ENCODE assay signal across 40 mouse cellular contexts in genomic region chr2:163039940-163040339, GRCm38 (mm10). TPM values are rescaled to one million over a fixed set of nuclear protein-coding genes. Genes with fewer than 3 reads are reported as not detected.
"Had no signal": no experiment of that assay in that cellular context is flagged by ENCODE, and none has a peak within 500 bp of the region (broad histone marks: within the 10 kb centered on the region; RNA-seq: fewer than 3 reads in every experiment).

No protein-coding gene starts in this region.

- DNase-seq: gastrocnemius, adult 2 months; gastrocnemius, postnatal 10 days; gastrocnemius, postnatal 25 days; heart, adult 18-20 months; heart, postnatal 10 days; heart, postnatal 4 days; kidney, adult 18-20 months; kidney, adult 8-10 months; kidney, postnatal 10 days; kidney, postnatal 25 days had no signal

- H3K27me3 ChIP-seq: heart, embryonic 12.5 days; hindbrain, embryonic 12.5 days; intestine, embryonic 15.5 days; limb, embryonic 12.5 days had no signal

- H3K9ac ChIP-seq: heart, embryonic 12.5 days; hindbrain, embryonic 12.5 days; hindbrain, embryonic 14.5 days; intestine, embryonic 15.5 days; limb, embryonic 12.5 days had no signal

- H3K9me3 ChIP-seq: heart, embryonic 10.5 days; heart, embryonic 12.5 days; hindbrain, embryonic 10.5 days; hindbrain, embryonic 12.5 days; intestine, embryonic 15.5 days; limb, embryonic 10.5 days; limb, embryonic 12.5 days had no signal

- H3K27ac ChIP-seq: gastrocnemius, adult 2 months; heart, embryonic 10.5 days; hindbrain, embryonic 10.5 days; hindbrain, embryonic 12.5 days; hindbrain, embryonic 14.5 days; intestine, embryonic 15.5 days; left cerebral cortex, adult 2 months; limb, embryonic 10.5 days; limb, embryonic 12.5 days had no signal

- H3K4me2 ChIP-seq: heart, embryonic 12.5 days; hindbrain, embryonic 12.5 days; hindbrain, embryonic 14.5 days; intestine, embryonic 15.5 days; limb, embryonic 12.5 days had no signal

- H3K4me1 ChIP-seq: hindbrain, embryonic 10.5 days; hindbrain, embryonic 12.5 days; intestine, embryonic 15.5 days; limb, embryonic 10.5 days; limb, embryonic 12.5 days had no signal

- ATAC-seq: hindbrain, embryonic 16.5 days; inflammation-experienced regulatory T-cells, adult 6 months; intestine, embryonic 15.5 days; intestine, postnatal 0 days had no signal

- H3K4me3 ChIP-seq: gastrocnemius, adult 2 months; heart, embryonic 10.5 days; heart, embryonic 12.5 days; hindbrain, embryonic 10.5 days; hindbrain, embryonic 12.5 days; intestine, embryonic 15.5 days; left cerebral cortex, adult 2 months; limb, embryonic 10.5 days; limb, embryonic 12.5 days had no signal

RNA-seq across cellular contexts. Expression of gene Mybl2, which starts 14.5 kb away (rescaled TPM):
- total RNA-seq: gastrocnemius, adult 2 months had no signal

RNA-seq across cellular contexts. Expression of gene Gtsf1l, which starts 47.7 kb away (rescaled TPM):
- total RNA-seq: gastrocnemius, adult 2 months; gastrocnemius, postnatal 10 days; gastrocnemius, postnatal 25 days; gastrocnemius, postnatal 4 days; granulocyte monocyte progenitor cell, adult 5-6 weeks; heart, adult 18-20 months; heart, adult 8-10 months; heart, postnatal 10 days; heart, postnatal 25 days; heart, postnatal 4 days; layer of hippocampus, adult 18-20 months; layer of hippocampus, adult 8-10 months; layer of hippocampus, postnatal 10 days; layer of hippocampus, postnatal 25 days; left cerebral cortex, adult 2 months; left cerebral cortex, postnatal 14 days; left cerebral cortex, postnatal 36 days; liver, adult 2 months had no signal
- polyA plus RNA-seq: frontal cortex, adult 2 months; heart, embryonic 10.5 days; heart, embryonic 12.5 days; heart, embryonic 14.5 days; heart, embryonic 16.5 days; hindbrain, embryonic 10.5 days; hindbrain, embryonic 12.5 days; hindbrain, embryonic 16.5 days; inflammation-experienced regulatory T-cells, adult 6 months; intestine, embryonic 15.5 days; intestine, postnatal 0 days; kidney, embryonic 14.5 days; kidney, embryonic 16.5 days; large intestine, adult 2 months; limb, embryonic 10.5 days; limb, embryonic 12.5 days; limb, embryonic 14.5 days; liver, adult 2 months had no signal

RNA-seq across cellular contexts. Expression of gene Sgk2, which starts 52.8 kb away (rescaled TPM):
- total RNA-seq: gastrocnemius, adult 2 months; gastrocnemius, postnatal 10 days; gastrocnemius, postnatal 25 days; gastrocnemius, postnatal 4 days; granulocyte monocyte progenitor cell, adult 5-6 weeks; heart, adult 18-20 months; heart, adult 8-10 months; heart, postnatal 25 days; heart, postnatal 4 days had no signal
- polyA plus RNA-seq: heart, embryonic 14.5 days; hindbrain, embryonic 10.5 days; hindbrain, embryonic 12.5 days; inflammation-experienced regulatory T-cells, adult 6 months; limb, embryonic 10.5 days; limb, embryonic 12.5 days had no signal
